Mouse (Mus musculus) embryonic facial prominence, embryonic 15.5 days (tissue): ENCODE results near the gene Evi5. TPM values are rescaled to one million over a fixed set of nuclear protein-coding genes. Genes with fewer than 3 reads are reported as not detected.

Source experiments
- ATAC-seq: fragments of 200-750 bp; cut with Nextera tagmentation; 2 replicates; pipeline ENCODE4 v1.8.0; 2017; ENCODE audit warnings: low read depth, moderate TSS enrichment; ENCODE audit not compliant: insufficient number of reproducible peaks, low FRiP score, low TSS enrichment
- H3K27ac ChIP-seq: fragments of 300-500 bp; sonication (generic); replicated peaks from 2 replicates; pipeline ENCODE4 v1.5.1; 2015; ENCODE audit warnings: mild to moderate bottlenecking, inconsistent platforms
- H3K27me3 ChIP-seq: fragments of 300-500 bp; sonication (generic); 2 replicates; pipeline ENCODE4 v1.6.1; 2015; ENCODE audit warnings: inconsistent platforms
- H3K36me3 ChIP-seq: fragments of 300-500 bp; sonication (generic); 2 replicates; pipeline ENCODE4 v1.6.1; 2015; ENCODE audit warnings: mild to moderate bottlenecking, inconsistent platforms
- H3K4me1 ChIP-seq: fragments of 300-500 bp; sonication (generic); 2 replicates; pipeline ENCODE4 v1.6.1; 2015; ENCODE audit warnings: inconsistent platforms
- H3K4me2 ChIP-seq: fragments of 300-500 bp; sonication (generic); replicated peaks from 2 replicates; pipeline ENCODE4 v1.6.1; 2015; ENCODE audit warnings: mild to moderate bottlenecking, inconsistent platforms
- H3K4me3 ChIP-seq: fragments of 300-500 bp; sonication (generic); replicated peaks from 2 replicates; pipeline ENCODE4 v1.5.1; 2015; ENCODE audit warnings: mild to moderate bottlenecking, inconsistent platforms
- H3K9ac ChIP-seq: fragments of 300-500 bp; sonication (generic); 2 replicates; pipeline ENCODE4 v1.6.1; 2015; ENCODE audit warnings: inconsistent platforms
- H3K9me3 ChIP-seq: fragments of 300-500 bp; sonication (generic); replicated peaks from 2 replicates; pipeline ENCODE4 v1.6.1; 2016; ENCODE audit warnings: inconsistent platforms
- WGBS: fragments of 180-500 bp; shearing (Covaris S2); methylation state at CpG from one replicate; pipeline ENCODE4 v1.1.7; 2015; 5-methylcytosine and 5-hydroxymethylcytosine counted together
- polyA plus RNA-seq: library from polyadenylated mRNA; unstranded; fragments of >200 nt; fragmentation: Nextera tagmentation; extraction: Ambion mirVana; gene quantifications from 2 replicates; pipeline ENCODE4 v1.2.1, GENCODE M21; 2015

Gene Evi5
- polyA plus RNA-seq, 1 experiment from 2014 or later: 64.0 TPM

DNA sequence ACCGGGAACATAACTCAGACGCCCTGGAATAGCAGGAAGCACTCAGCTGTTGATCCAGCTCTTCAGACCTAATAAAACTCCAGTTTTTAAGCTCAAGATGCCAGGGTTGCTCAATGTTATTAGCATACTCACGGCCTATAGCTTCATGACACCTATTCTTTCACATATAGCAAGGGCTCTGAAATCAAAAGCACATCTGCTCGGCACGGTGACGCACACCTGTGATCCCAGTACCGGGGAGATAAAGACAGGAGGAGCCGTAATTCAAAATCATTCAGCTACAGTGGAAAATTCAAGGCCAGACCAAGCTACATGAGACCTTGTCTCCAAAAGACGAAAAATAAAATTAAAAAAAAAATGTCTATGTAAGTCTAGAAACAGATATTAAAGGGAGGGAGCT is 173.2 kb downstream of the Evi5 start:
- Histone ChIP-seq H3K4me3 (no peak overlapping the region), H3K36me3 (no peaks in the 10 kb centered on the region), H3K9ac (no peak overlapping the region), H3K4me2 (no peak overlapping the region), H3K27me3 (no peaks in the 10 kb centered on the region), H3K27ac (no peak overlapping the region), H3K4me1 (no peaks in the 10 kb centered on the region), H3K9me3 (no peaks in the 10 kb centered on the region)
- WGBS: 78% methylated on average over 9 of the region's 9 CpGs
- no peak for ATAC-seq

GRCm38 (mm10) chr5:107700873-107701272 is 174.0 kb downstream of the Evi5 start:
- Histone ChIP-seq H3K4me3 (no peak overlapping the region), H3K4me2 (no peak overlapping the region), H3K9ac (no peak overlapping the region), H3K36me3 (no peaks in the 10 kb centered on the region), H3K4me1 (no peaks in the 10 kb centered on the region), H3K9me3 (no peaks in the 10 kb centered on the region), H3K27ac (no peak overlapping the region), H3K27me3 (no peaks in the 10 kb centered on the region)
- ATAC-seq: no peak
- 87% methylated on average over 10 of the region's 10 CpGs for WGBS

DNA sequence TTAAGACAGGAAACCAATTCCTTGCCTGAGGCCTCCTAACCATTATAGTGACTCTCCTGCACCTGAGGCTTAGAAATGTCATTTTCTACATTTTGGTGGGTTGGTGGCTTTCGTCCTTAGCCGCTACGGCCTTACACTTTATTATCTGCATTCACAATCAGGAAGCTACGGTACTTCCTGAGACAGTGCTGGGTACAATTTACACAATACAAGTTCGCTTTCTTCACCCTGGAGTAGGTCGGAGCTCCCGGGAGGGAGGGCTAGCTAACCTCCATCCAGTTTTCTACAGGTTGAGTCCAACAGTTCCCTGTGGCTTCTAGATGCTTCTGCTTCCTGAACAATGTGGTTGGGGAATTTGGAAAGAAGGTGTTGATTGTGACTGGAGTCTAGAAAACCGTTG is 176.0 kb downstream of the Evi5 start:
- H3K36me3 ChIP-seq: no peaks in the 10 kb centered on the region
- H3K27me3 ChIP-seq: no peaks in the 10 kb centered on the region
- 76% methylated on average over 8 of the region's 8 CpGs for WGBS
- H3K9ac ChIP-seq: no peak overlapping the region
- no peak for ATAC-seq
- no peak overlapping the region for H3K4me3 ChIP-seq
- H3K27ac ChIP-seq: no peak overlapping the region
- no peaks in the 10 kb centered on the region for H3K9me3 ChIP-seq
- H3K4me2 ChIP-seq: no peak overlapping the region
- no peaks in the 10 kb centered on the region for H3K4me1 ChIP-seq

- WGBS: 87% methylated on average over 3 of the region's 3 CpGs
- 0 out of 2 replicates have a peak, but pooled peaks cover 3% of the 10 kb centered on the region for H3K27me3 ChIP-seq
- H3K4me1 ChIP-seq: no peaks in the 10 kb centered on the region
- no peak overlapping the region for H3K4me2 ChIP-seq
- no peak for ATAC-seq
- H3K9me3 ChIP-seq: no peaks in the 10 kb centered on the region
- no peak overlapping the region for H3K27ac ChIP-seq
- no peak overlapping the region for H3K4me3 ChIP-seq
- H3K9ac ChIP-seq: no peak overlapping the region
- no peaks in the 10 kb centered on the region for H3K36me3 ChIP-seq
Measured at GRCm38 (mm10) chr5:107695019-107695418, 179.9 kb downstream of the Evi5 start.

Other genes with a start within 250 kb of the Evi5 start
- 1.1 and 1.3 TPM in 2 replicates for gene Gfi1, start 149.1 kb downstream of the Evi5 start, polyA plus RNA-seq
- 0.21 and 0.38 TPM in 2 replicates for gene Ube2d2b, start 45.0 kb downstream of the Evi5 start, polyA plus RNA-seq
- gene Rpl5, start 25.4 kb upstream of the Evi5 start, polyA plus RNA-seq: 63.4 and 65.9 TPM in 2 replicates
- gene Fam69a, start 112.0 kb upstream of the Evi5 start, polyA plus RNA-seq: 27.4 and 28.0 TPM in 2 replicates
- 89.3 and 94.2 TPM in 2 replicates for gene Mtf2, start 190.6 kb upstream of the Evi5 start, polyA plus RNA-seq